Mouse (Mus musculus) retina, adult 2 months (tissue): ENCODE results near the gene Scel.
A peak's percentile ranks its signal among the peaks of the same experiment; 100 is the strongest.

Source experiments
- DNase-seq: peaks from one replicate; pipeline ENCODE4 v3.0.0-alpha.2; 2012; ENCODE audit warnings: low read depth, low spot score

The Scel gene

DNA sequence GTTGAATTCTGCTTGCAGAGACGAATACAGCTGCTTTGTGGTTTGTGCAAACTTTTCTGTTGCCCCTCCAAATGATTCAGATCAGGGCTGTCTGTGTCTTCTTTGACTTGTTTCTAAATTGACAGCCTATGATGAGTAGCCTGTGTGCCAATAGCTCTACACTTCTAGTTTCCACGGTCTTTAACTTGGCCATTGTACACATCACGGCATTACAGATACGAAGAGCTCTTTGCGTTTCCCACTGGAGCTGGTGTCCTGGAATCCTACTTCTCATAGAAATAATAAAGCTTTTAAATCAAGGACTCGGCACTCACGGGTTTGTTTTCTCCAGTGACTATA is 300 bp downstream of the Scel start:
- DNase-seq = no peak

DNA sequence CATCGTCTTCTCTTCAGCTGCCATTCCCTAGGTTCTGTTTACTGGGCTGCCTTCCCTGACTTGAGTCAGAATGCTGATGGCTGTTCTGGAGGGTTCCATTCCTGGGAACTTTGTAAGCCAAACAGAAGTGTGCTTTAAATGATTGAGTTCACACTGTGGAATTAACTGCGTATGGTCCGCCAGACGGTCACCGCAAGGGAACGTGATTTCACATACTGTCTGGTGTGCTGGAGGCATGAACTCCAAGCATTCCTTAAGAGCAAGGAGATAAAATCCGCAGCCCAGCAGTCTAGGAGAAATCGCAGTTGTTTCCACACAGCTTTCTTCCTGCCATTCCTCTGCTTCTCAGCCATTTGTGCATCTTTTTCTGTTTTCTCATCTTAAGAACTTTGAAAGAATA is 2.3 kb downstream of the Scel start:
- no peak for DNase-seq

DNA sequence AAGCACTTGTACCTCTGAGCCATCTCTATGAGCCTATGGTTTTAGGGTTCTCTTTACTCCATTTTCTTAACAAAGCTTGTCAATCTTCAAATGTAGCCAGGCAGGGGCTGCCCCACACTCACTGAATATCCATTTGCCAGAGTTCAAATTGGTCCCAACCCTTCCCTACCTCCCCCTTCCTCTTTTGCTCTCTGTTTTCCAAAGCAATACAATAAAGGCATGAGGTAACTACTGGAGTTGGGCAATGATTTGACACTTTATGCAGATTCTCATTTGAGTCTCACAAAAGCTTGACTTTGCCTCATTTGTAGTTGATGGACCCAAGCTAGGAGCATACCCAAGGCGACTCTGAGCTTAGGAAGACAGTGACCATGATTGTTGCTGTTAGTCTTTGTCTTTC is 13.1 kb downstream of the Scel start:
- no peak for DNase-seq

DNA sequence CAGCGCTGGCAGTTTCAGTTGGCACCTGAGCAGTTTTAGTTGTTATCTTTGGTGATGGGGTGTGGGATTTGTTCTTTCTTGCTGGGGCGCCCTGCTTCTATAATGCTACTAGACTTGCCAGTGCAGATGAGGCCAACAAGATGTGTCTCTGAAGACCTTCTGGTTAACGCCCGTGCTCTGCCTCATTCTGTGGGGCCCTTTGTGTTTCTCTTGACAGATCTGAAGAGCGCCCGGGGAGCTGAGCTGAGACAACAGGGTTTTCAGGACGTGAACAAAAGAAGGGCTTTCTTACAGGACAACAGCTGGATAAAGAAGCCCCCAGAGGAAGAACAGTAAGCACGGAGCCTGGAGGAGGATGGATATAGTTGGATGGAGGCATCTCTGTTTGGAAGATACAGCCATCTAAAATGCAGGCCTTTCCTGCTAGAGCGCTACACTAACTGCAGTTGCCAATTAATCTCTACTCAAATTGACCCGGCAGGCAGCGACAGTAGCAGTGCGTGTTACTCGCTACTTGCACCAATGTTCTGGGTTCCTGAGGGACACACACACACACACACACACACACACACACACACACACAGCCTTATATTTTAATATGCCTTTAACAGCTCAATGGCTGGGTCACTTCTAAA is 16.7 kb downstream of the Scel start:
- no peak for DNase-seq

DNA sequence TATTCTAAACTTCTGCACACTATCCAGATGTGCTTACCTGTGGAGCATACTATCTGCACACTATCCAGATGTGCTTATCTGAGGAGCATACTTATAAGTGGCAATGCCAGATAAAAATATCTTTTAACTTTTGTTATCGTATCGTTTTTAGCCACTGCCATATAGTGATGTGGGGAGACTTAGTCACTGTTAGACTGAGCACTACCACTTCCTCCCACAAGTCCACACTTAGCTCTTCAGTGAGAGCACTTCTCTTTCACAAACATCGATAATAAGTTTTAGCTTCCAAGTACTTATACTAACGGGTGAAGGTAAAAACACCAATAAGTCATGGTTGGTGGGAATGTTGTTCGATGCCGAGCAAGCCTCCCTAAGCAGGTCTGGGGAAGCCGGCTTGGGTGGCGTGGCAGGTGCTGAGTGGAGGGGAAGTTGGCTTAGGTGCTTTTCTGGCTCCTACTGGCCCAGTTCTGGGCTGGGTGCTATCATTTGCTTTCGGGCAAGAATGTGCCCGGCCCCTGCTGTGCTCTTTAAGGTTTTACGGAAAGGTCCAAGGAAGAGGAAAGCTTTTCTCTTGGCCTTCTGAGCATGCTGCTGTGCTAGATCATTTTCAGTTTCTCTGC is 18.7 kb downstream of the Scel start:
- no peak for DNase-seq

DNA sequence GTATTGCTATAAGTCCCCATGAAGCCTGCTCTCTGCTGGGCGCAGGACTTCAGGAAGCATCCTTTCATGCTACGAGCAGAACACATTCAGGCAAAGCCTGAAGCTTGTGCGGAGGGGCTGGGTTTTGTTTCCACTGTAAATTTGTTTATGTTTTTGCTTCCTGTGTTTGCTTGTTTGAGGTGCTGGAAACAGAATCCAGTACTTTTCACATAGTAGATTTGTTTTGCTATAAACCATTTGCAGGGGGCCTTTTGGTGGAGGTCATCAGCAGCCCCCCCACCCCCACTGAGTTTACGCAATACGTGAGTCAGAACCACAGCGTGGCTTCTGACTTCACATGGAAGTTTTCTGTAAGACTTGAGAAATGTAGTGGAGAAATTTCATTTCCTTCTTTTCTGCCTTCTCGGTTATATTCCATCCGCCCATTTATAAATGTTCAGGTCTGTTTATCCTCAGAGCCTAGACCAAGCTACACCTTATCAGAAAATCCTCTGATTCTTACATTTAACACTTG is 22.4 kb downstream of the Scel start:
- no peak for DNase-seq

DNA sequence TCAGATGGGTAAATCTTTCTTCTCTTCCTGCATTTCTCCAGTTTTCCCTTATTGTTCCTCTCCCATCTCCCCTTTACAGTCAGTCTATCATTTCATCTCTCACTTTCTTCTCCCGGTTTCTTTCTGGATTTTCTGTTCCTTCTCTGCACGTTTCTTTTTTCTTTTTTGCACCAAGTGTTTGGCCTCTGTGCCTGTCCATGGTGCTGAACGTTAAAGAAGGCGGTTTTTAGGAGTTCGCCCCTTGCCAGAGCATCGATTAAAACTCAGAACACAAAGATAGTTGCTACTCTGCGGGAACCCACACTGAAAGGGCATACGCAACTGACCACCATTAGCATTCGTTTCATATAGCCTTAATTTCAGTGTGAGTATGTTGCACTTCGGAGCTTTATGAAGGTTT is 23.2 kb downstream of the Scel start:
- no peak for DNase-seq

DNA sequence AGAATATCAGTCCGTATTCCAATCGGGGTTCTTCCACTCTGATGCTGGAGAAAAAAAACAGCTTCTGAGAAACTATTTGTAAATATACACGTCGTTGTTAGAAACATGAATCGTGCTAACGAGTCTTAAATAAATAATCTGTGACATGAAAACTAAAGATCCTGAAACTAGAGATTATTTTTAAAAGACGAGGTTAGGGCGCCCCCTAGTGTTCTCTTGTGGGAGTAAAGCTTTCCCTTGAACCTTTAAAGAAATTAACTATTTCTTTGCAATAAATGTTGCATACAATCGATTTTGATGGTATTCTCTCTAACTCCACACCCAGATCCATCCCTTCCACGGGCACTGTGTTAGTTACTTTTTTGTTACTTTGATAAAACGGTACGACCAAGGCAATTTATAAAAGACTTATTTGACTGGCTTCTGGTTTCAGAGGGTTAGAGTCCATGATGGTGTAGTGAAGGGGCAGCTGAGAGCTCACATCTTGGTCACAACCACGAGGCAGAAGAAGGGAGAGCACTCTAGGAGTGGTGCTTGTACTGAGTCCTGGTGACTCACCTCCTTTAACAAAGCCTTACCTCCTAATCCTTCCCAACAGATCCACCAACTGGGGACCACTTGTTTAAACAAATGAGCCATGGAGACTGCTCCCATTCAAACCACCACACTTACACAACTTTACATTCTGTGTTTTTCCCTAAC is 24.4 kb downstream of the Scel start:
- DNase-seq = peak; percentile 26

DNA sequence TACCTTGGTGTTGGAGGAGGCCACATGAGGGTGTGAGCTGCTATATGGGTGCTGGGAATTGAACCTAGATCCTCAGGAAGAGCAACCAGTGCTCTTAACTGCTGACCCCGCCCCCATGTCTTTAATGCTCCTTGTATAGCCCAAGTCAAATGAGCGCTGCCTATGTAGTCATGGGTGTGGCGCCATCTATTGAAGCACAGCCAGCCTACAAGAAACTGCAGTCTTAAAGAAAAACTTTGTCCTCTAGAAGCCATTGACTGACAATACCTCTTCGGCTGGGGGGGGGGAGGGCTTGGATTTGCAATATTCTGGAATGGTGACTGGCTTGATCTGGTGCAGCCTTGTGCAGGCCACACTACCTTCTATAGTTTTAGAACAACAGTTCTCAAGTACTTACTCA is 26.7 kb downstream of the Scel start:
- no peak for DNase-seq

DNA sequence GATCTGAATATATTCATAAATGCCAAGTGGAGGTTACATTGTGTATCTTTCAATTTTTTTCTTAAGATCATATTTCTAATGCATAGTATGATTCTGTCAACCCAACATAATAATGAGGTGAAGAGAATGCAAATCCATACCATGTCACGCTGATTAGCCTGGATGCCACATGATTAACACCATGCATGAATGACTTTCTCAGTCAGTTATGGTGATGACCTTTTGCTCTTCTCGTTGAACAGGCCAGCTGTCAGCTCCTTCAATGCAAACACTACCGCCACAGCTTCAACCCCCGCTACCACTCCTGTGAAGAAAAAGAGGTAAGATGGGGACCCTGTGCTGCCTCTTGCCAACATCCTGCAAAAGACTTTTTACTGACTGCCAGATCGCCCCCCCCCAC is 28.5 kb downstream of the Scel start:
- DNase-seq = no peak

DNA sequence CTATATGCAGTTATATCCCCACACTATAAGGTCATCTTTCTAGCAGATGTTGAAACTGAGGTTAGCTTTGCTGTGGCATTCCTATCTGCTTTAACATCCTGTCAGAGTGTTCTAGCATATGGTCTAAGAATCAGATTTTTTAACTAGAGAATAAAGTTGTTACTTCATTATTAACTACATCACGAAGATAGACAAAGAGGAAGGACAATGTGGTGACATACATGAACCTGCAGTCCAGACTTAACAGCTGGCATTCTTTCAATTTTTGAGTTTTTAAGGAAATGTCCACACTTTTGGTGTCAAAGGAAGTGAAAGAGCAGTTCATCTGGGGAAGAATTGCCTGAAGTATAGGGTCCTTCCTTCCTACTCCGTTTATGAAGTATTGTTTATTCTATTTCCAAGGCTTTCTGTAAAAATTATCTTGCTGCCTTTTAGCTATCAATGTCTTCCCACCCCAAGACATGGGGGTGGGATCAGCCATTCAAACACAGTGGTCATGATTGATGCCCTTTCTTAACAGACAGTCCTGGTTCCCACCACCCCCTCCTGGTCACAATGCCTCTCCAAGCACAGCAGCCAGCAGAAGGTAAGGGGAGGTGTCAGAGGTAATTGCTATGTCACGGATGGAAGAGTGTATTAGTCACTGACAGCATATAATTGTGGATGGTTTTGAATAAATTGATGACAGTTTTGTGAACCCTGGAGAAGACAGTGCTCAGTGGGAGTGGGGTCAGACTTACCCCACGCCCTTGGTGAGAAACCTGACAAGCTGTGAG is 30.4 kb downstream of the Scel start:
- DNase-seq = no peak

DNA sequence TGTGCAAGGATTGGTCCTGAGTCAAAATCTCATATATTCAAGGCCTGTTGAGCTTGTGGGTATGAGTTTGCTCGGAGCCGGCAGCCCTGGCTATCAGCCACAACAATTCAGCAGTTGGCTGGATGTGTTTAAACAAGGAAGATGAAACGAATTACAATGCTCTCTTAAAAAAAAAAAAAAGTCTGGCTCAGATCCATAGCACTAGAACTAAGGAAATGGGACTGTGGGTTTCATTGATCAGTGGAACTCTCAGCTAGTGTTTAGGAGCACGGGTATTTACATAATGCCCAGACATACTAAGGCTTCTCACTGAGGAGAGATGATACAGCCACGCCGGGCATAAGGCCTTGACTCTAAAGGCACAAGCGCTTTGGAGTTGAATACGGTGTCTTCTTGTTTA is 32.6 kb downstream of the Scel start:
- no peak for DNase-seq

DNA sequence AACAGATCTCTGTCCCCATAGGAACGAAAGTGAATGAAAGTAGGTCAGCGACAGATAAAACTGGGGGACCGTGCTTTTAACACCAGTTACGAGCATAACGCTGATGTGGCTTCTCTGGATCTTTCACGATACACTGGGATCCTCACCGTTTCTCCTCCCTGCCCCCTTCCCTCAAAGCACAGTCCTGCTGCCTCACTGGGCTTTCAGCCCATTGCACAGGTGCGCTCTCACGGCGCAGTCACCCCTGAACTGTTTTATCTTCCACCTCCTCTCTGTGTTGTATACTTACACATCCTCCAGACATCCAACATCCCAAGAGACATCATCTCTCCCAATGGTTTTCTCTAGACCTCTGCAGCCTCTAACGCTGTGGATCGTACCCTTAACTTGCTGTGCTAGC is 33.1 kb downstream of the Scel start:
- DNase-seq = no peak

DNA sequence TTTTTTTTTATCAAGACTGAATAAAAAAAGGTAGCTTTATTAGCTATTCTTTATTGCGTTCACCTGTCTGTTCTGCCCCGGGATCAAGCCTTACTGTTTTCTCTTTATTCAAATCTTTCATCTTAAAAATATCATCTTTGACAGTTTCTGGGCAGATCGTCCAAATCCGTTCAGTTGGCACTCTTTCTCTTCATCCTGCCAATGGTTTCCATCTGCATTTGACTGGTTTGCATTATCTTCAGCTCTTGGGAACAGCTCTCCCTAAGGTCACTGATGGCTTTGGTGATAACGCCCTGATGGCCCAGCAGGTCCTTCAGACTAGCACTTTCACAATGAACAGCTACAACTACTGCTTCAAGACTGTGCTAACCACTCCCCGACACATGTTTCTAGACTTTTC is 35.1 kb downstream of the Scel start:
- no peak for DNase-seq

DNA sequence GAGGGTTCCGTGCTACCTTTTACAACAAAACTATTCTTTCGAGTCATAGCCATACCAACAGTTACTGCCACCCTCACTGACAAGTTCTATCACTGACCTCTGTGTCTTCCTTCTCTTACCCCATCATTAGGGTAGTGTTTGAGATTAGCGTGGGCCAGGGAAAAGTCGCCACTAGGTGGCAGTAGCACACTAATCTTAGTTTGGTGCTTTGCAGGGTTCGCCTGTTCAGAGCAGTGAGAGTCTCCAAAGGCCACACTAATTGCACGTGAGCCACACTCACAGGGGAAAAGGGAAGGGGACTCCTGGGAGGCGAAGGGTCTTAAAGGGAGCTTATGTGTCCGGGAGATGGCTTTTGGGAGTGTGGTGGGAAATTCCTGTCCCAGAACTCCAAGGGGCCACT is 37.3 kb downstream of the Scel start:
- peak; percentile 64 for DNase-seq

DNA sequence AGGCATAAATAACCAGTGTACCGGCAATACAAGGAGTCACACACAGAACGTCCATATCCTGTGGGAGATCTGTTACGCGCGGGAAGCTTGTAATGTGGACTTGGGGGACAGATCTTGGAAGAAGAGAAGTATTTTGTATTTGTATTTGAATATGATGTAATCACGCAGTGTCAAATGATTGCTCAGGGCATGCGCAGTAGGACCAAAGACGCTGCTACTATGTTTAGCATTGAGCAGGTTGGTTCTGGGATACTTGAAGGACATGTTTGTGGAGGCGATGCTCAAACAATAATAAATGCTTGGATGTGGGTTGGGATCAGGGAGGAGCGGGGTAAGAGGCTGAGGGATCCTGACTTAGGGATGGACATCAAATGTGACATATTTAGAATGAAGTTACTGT is 37.8 kb downstream of the Scel start:
- DNase-seq = no peak

DNA sequence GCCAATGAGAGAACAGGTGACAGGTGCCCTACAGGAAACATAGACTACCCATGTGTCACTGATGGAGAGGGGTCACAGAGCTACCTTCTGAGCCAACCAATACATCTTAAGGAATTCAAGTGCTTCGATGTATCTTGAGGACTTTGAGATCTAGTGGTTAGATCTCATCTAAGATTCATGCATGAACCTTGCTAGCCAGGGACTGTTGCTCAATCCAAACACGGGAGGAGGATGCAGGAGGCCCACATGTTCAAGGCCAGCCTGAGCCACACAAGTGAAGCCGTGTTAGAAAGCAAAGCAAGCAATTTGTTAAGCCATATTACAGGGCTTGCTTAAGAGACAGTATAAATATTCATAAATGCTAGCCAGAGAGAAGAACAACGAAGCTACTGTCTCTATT is 38.8 kb downstream of the Scel start:
- no peak for DNase-seq

DNA sequence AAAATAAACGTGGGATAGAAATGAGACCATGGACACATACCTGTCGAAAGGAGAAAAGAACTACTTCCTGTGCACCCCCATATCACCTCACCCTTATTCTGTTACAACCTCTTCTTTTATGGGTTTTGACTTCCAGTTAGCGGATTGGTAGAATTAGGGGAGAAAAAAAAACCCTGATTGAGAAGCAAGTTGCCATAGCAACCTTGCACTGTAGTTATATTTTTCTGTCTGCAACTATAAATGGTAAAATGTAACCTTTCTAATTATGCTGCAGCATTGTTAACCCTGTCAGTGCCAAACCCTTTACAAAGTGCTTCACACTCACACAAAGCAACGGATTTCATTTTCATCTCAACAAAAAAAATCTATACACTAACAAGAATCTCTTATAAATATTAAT is 39.2 kb downstream of the Scel start:
- DNase-seq = no peak

DNA sequence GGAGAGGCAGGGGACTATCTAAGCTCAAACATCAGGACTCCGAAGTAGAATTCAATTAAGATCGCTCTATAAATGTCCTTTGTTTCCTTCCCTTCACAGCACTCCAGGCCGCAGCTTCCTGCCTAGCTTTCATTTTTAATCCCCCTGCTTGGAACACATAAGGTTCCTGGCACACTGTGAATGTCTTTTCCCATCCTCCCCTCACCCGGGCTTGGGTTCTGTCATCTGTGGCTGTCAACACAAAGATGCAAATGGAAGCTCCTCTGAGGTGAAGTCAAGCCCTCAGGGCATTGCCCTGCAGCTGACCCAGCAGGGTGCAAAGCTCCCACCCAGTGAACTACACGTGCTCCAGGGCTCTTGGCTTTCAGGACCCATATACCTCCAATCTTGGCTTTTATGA is 43.5 kb downstream of the Scel start:
- DNase-seq = no peak

DNA sequence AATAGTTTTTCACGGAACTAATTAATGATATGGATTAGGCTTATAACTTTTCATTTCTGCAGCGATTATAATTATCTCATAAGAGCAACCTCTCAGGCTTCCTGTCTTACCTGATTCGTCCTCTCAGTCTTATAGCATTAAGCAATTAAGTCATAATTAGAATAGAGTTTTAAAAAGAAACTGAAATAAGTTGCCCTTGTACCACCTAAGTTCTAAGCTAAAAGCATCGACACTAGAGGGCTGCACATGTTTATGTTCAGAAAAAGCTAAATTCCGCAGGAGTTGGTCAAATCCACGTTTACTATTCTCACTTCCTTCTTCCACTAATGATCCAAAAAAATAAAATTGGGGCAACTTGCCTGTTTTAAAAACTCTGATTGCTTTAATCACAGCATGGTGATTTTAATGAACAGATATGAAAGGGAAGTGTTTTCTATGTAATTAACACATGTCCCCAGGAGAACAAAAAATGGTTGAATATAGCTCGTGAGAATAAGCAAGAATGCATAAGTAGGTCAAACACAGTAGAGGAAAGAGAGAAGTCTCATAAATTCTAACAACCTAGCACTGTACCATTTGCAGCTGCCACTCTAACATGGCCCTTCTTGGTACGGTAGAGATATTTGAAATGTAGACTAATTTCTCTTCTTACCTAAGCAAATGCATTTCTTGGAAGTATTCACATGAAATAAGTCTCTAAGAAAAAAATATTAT is 48.4 kb downstream of the Scel start:
- DNase-seq = no peak

DNA sequence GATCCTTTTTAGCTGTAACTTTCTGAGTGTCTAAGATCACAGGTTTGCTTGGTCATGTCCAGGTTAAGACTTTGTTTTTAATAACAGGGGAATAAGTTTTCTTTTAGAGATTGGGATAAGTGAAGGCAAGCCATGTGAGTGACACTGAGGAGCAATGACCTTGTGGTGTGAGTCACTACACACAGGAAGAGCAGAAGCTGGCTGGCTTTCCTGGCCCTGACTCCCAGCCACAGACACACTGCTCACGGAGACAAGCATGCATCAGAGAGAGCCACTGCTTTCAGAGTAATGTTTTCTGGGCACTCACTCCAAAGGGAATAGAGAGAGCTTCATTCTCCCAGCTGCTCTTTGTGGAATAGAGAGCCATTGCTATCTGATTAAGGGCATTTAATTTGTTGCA is 54.8 kb downstream of the Scel start:
- DNase-seq = no peak

DNA sequence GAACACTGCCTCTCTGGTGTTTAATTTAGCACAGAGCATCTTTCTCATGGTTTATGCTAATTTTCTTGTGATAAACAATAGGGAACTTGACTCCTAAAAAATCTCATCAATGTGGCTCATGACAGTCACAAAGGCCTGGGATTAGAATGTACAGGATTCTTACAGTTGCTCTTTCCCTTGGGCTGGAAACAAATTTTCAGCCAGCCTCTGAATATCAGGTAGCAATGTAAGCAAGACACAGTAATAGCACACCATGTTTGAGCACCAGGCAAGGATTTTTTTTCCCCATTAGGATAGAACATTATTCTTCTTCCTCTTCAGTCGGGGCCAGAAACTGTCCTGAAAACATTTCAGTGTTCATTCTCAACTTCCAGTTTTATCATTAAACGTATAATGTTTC is 55.3 kb downstream of the Scel start:
- DNase-seq = no peak
